Mouse (Mus musculus): Measurements from ENCODE around the gene Hsf2bp. TPM values are rescaled to one million over a fixed set of nuclear protein-coding genes. Genes with fewer than 3 reads are reported as not detected.

The Hsf2bp gene
- total RNA-seq, 1 experiment from 2014 or later: not detected

GRCm38 (mm10) chr17:31954551-31955140 lies 81.5 kb downstream of the Hsf2bp start:
- no peak for ATAC-seq (replicated peaks; ENCODE audit: insufficient number of reproducible peaks, low FRiP score, low TSS enrichment, poor library complexity, severe bottlenecking)

DNA sequence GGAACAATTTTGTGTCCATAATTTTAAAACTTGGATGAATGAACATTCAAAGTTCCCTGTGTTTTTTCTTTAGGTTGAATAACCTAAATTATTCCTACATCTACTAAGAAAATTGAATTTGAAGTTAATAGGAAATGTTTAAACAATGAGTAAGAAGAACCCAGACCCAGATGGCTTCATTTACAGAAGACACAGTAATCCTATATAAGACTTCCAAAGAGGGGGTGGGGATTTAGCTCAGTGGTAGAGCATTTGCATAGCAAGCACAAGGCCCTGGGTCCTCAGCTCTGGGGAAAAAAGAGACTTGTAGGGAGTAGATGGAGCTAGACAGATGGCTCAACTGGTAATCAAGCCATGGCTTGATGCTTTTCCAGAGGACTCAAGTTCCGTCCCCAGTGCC lies 87.1 kb downstream of the Hsf2bp start:
- no peak for ATAC-seq (replicated peaks; ENCODE audit: insufficient number of reproducible peaks, low FRiP score, low TSS enrichment, poor library complexity, severe bottlenecking)

GRCm38 (mm10) chr17:31946436-31946835 lies 89.7 kb downstream of the Hsf2bp start:
- no peak for ATAC-seq (replicated peaks; ENCODE audit: insufficient number of reproducible peaks, low FRiP score, low TSS enrichment, poor library complexity, severe bottlenecking)

DNA sequence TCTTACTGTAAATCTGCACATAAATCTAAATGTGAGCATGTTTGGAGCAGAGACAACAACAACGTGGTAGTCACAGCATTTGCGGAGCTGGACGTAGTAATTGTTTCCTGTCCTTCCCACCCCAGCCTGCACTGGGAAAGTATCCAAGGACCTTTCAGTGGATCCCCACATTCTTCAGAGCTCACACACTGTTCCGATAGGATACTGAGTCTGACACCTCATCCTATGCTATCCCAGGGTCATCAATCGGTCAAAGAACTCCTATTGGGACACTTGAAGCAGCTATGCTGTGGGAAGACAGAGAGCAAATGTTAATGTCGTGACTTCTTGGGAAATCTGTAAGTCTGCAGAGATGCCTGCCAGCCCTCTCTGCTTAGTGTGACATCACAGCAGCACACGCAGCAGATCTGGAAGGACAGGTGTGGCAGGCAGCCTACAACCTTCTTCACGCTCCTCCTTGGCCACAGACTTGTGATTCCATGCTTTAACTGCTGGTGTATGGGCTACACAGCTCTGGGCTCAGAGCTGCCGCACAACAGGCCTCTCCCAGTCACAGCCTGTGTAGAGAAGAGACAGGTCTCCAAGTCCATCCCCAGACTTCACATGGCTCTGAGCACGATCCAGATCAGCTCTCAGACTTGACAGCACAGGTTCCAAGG lies 92.1 kb downstream of the Hsf2bp start:
- no peak for ATAC-seq (replicated peaks; ENCODE audit: insufficient number of reproducible peaks, low FRiP score, low TSS enrichment, poor library complexity, severe bottlenecking)

DNA sequence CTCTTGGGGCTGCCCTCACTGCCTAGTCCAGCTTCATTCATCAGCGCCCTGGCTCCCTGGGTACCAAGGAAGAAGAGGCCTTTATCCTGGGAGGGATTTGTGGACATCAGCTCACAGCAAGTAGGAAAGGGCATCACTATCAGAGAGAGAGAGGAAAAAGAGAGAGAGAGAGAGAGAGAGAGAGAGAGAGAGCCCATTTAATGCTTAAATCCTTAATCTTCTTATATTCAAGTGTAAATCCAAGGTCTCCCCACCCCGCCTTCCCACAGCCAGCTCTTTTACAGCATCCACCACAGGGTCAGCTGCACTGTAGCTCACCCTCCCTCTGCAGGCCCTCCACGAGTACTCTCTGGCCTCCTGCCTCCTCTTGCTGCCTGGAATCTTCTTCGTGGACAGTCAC lies 94.5 kb downstream of the Hsf2bp start:
- ATAC-seq (replicated peaks; ENCODE audit: insufficient number of reproducible peaks, low FRiP score, low TSS enrichment, poor library complexity, severe bottlenecking): no peak

GRCm38 (mm10) chr17:31940607-31941006 lies 95.5 kb downstream of the Hsf2bp start:
- no peak for ATAC-seq (replicated peaks; ENCODE audit: insufficient number of reproducible peaks, low FRiP score, low TSS enrichment, poor library complexity, severe bottlenecking)

DNA sequence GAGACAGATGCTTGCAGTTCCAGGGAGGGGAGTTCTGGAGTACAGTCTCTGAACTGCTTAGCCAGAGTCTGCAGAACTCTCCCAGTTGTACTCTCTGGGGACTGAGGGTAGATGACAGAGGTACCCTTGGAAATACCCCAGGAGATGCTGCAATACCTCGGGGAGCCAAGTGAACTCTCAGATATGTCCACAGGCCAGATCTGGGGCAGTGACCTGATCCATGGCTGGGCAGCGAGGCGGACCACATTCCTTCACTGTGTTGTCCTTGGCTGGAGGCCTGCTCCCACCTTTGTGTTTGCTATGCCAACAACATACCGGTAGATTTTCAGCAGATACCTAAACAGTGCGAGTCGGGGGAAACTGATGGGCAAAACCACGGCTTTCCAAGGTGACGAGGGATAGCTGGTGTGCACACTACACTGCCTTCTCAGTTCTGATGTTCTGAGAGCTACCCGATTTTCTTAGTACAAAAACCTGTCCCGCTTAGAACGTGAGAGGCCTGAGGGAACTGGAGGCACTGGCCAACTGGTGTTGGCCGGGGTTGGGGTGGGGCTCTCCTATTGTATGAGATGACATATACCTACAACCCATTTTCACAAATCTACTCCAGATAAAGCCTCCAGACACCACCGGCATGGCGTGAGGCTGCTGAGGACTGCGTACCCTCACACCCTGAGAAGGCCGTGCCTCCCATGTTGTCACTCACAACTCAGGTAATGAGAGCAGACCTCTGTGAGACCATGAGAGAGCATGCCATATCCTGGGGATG lies 96.7 kb downstream of the Hsf2bp start:
- ATAC-seq (replicated peaks; ENCODE audit: insufficient number of reproducible peaks, low FRiP score, low TSS enrichment, poor library complexity, severe bottlenecking): no peak

- no peak for ATAC-seq (replicated peaks; ENCODE audit: insufficient number of reproducible peaks, low FRiP score, low TSS enrichment, poor library complexity, severe bottlenecking)
These were observed 97.4 kb downstream of the Hsf2bp start for GRCm38 (mm10) chr17:31938539-31939260.

- ATAC-seq (replicated peaks; ENCODE audit: insufficient number of reproducible peaks, low FRiP score, low TSS enrichment, poor library complexity, severe bottlenecking): 0 out of 2 replicates have a peak, but pooled peaks have one; percentile 18
These were observed 99.0 kb downstream of the Hsf2bp start for GRCm38 (mm10) chr17:31937141-31937554.

DNA sequence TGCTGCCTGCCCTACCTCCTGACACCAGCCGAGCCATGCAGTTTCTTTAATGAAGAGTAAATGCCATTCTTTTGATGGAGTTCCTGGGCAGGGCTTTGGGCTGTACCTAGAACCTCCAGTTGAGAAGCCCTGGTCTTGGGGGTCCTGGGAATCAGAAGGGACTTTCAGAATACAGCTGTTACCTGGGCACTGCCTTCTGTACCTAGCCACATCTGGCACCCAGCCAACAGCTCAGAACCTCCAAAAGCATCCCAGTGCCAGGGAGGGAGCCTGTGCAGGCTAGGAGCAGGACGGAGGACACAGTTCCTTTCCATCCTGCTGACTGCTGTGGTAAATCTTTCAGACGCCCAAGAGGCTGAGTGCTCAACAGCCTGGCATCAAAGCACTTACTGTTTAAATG lies 100.3 kb downstream of the Hsf2bp start:
- no peak for ATAC-seq (replicated peaks; ENCODE audit: insufficient number of reproducible peaks, low FRiP score, low TSS enrichment, poor library complexity, severe bottlenecking)

GRCm38 (mm10) chr17:31935091-31935830 lies 100.9 kb downstream of the Hsf2bp start:
- no peak for ATAC-seq (replicated peaks; ENCODE audit: insufficient number of reproducible peaks, low FRiP score, low TSS enrichment, poor library complexity, severe bottlenecking)

DNA sequence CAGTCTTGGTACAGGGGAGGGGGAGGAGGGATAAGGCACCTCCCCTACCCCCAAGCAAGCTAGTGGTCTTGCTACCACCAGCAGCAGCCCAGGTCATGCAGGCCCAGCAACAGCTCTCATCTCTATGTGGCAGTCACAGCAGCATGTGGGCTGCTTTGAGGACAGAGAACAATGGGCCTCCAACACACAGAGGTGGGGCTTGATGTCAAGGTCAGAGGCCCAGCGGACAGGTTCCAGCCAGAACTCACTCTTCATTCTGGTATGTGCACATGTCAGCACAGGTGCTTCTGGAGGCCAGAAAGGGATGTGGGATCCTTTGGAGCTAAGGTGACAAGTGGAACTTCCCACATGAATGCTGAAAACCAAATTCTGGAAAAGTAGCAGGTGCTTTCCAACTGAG lies 102.2 kb downstream of the Hsf2bp start:
- no peak for ATAC-seq (replicated peaks; ENCODE audit: insufficient number of reproducible peaks, low FRiP score, low TSS enrichment, poor library complexity, severe bottlenecking)

GRCm38 (mm10) chr17:31931499-31931898 lies 104.7 kb downstream of the Hsf2bp start:
- ATAC-seq (replicated peaks; ENCODE audit: insufficient number of reproducible peaks, low FRiP score, low TSS enrichment, poor library complexity, severe bottlenecking): no peak

DNA sequence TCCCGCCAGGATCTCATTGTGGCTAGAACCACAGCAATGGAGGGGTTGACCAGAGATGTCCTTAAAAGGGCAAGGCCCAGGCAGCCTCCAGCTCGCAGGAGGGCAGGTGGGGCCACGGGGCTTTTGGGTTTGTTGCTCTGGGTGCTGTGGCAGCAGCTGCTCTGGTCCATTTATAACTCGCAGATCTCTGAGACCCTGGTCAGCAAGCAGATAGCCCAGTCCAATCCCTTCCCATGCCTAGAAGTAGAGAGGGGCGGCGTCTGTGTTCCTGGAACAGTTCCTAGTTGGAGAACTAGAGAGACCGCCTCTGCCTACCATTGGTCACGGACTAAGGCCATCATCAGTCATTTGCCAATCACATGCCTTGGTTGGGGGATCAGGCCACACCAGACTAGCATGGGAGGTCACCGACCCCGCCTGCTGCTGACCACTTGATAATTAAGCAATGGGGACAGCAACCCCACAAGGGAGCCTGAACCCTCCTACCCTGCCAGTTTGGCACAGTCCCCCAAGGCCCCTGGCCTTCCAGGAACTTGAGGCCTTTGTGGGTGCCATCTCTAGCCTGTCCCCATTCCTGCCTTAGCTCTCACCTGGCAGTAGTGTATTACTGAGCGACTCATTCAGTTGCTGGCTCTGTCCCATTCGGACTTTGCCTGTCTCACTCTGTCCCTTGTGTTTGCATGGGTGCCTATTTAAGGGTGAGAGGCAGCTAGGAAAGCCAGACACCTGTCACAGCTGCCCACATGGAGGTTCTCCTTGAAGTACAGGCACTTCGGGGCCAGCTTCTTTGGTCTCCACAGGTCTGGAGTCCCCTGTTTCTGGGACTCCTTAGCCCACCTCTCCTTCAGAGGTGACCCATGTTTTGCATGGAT lies 106.1 kb downstream of the Hsf2bp start:
- ATAC-seq (replicated peaks; ENCODE audit: insufficient number of reproducible peaks, low FRiP score, low TSS enrichment, poor library complexity, severe bottlenecking): no peak

DNA sequence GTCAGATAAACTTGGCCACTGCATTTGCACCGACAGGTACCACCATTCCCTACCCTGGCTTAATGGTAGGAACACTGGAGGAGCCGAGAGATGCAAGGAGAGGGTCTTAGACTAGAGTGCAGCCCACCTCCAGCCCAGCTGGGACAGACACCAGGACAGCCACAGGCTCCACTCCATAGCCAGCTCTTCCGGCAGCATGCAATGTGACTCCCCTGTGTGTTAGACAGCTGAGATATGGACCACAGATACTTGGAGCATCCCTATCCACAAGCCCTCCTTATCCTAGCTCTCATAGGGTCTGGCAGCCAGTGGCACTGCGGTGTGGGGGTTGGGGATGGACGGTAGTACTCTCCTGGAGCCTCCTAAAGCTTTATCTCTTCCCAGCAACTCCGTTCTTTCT lies 107.1 kb downstream of the Hsf2bp start:
- no peak for ATAC-seq (replicated peaks; ENCODE audit: insufficient number of reproducible peaks, low FRiP score, low TSS enrichment, poor library complexity, severe bottlenecking)

- ATAC-seq (replicated peaks; ENCODE audit: insufficient number of reproducible peaks, low FRiP score, low TSS enrichment, poor library complexity, severe bottlenecking): no peak
These were observed 108.1 kb downstream of the Hsf2bp start for GRCm38 (mm10) chr17:31927895-31928626.

DNA sequence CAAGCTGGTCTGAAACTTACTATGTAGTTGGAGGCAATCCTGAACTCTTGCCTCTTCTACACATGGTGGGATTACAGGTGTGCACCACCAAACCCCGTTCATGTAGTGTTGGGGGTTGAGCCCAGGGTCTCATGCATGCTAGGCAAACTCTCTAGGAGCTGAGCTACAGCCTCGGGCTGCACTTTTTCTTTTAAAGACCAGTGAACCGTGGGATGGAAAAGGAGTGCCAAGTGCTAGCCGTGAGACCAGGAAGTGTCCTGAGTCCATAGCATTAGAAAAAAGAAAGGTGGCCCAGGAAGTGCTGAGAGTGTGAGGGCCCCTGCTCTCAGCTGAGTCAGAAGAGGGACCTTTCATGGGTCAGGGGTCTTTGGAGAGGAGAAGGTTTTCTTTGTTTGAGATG lies 111.9 kb downstream of the Hsf2bp start:
- ATAC-seq (replicated peaks; ENCODE audit: insufficient number of reproducible peaks, low FRiP score, low TSS enrichment, poor library complexity, severe bottlenecking): no peak

Measured in monocyte, adult 5-6 weeks (primary cell).